Mouse (Mus musculus) brain, adult 2 months (tissue): Measurements from ENCODE around the gene Olfr155.
A peak's percentile ranks its signal among the peaks of the same experiment; 100 is the strongest.

Source experiments
- DNase-seq: peaks from one replicate; pipeline ENCODE4 v3.0.0; 2011; ENCODE audit warnings: low read depth, low spot score

Olfr155 gene

GRCm38 (mm10) chr4:43851265-43851664 is at the start of gene Olfr155:
Gene Olfr155, plus strand, starts transcription at chr4:43851565.
- no peak for DNase-seq

- DNase-seq = peak; percentile 33
Observed at GRCm38 (mm10) chr4:43822896-43823550, 28.3 kb upstream of the Olfr155 start.

GRCm38 (mm10) chr4:43823845-43824337 is 27.5 kb upstream of the Olfr155 start, which contains the start of gene Olfr156:
Gene Olfr156, minus strand, starts transcription at chr4:43823895.
- peak; percentile 38 for DNase-seq

DNA sequence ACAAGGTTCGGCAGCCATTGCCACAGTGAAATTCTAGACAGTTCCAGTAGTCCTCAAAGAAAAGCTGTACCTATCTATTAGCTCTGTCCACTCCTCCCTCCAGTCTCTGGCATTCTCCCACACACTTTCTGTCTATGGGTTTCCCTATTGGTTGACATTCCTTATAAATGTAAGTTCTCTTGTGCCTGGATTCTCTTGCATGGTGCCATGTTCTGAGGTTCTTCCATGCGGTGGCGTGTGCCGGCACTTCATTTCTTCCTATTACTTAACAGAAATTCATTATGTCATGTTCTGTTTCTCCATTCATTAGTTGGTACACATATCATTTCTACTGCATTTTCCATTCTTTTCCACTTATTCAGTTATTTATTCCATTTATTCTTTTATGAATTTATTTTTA is 22.6 kb upstream of the Olfr155 start:
- DNase-seq = no peak

DNA sequence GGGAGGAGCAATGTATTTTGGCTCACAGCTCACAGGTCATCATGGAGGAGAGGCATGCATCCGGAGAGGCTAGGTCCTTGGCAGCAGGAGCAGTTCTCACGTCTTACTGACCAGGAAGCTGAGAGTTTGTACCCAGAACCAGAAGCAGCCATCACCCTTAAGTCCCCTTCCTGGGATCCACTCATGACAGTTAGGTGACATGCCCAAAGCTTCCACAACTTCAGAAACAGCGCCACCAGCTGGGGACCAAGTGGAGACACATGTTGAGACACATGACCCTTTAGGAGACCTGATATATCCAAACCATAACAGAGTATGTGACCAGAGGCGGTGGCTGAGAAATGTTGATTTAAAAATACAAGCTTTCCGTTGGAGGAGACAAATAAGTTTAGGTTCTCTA is 19.3 kb upstream of the Olfr155 start:
- no peak for DNase-seq

DNA sequence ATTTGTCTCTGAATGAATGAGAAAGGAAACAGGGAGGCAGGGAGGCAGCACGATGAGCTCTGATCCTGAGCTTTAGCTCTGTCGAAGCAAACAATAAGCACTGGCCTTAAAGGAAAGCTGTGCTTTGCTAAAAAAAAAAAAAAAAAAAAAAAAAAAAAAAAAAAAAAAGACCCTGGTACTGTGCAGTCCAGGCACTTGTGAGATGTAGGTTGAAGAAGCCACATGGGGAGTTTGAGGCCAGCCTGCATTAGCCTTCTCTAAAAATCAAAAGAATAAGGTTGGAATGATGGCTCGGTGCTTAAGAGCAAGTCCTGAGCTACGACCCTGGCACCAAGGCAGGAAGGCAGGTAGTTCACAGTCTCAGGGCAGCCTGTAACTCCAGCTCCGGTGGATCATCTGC is 17.6 kb upstream of the Olfr155 start:
- DNase-seq = no peak

GRCm38 (mm10) chr4:43834749-43835148 is 16.6 kb upstream of the Olfr155 start:
- no peak for DNase-seq

DNA sequence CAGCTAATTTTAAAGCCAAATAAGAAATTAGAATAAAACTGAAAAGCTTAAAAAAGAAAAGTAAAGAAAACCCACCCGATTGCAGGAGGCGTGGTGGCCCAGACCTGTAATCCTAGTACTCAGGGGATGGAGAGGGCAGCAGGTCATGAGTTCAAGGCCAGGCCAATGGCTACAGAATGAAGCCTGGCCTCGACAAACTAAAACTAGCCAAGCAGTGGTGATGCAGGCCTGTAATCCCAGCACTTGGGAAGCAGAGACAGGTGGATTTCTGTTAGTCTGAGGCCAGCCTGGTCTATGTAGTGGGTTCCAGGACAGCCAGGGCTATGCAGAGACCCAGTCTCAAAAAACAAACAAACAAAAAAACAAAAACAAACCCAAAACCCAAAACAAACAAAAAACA is 13.0 kb upstream of the Olfr155 start:
- no peak for DNase-seq

DNA sequence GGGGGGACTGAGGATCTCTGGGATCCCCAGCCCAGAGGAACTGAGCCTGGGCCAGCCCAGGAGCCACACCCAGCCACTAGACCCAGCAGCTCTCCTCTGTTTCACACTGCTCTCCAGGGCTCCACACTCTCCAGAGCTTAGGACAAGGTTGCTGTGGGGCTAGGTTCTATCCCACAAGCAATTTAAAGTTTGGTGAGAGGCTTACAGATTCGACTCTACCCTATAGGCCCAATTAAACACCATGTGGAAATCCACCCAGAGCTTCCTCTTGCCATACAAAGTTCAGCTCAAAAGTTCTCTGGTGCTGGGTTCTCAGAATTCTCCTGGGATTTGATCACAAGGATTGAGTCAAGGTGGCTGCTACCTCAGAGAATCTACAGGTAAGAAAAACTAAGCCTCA is 11.3 kb upstream of the Olfr155 start, which contains the start of gene Olfr157:
TSS of gene Olfr157 (minus strand) at position 101 of the 400 bp plus-strand sequence.
- DNase-seq = no peak

- DNase-seq = no peak
Observed at GRCm38 (mm10) chr4:43854101-43854500, 2.7 kb downstream of the Olfr155 start.

GRCm38 (mm10) chr4:43859886-43860285 is 8.5 kb downstream of the Olfr155 start:
- no peak for DNase-seq

DNA sequence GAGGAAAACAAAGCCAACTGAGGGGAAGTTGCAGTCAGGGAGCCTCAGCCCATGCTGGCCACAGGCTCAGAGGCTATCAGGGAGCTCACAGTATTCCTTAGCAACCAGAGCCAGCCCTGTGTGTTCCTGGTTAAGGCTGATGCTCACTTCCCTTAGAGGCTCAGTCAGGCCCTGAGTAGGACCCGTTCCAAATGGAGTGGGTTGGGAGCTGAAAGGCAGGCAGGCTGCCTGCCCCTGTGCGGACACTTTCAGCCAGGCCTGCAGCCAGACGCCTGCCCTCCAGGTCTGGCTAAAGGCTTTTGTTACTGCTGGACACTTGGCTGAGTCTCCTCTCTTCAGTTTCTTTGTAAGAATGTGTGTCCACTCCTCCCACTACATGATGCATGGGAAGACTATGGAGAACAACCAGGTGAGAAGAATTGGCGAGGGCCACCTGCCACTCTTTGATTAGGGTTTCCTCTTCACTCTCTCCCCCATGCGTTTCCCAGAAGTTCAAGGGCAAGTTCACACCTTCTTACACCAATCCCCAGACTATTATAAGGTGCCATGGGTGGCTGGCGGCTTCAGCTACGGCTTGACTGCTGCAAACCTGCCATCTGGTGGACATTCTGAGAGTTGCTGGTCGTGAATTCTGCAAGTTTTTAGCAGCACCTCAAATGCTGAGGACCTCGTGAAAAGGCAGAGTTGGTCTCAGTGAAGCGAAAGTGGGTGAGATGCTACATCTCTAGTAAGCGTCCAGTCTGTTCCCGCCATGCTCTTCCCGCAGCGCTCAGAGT is 9.6 kb downstream of the Olfr155 start:
- peak; percentile 87 for DNase-seq

GRCm38 (mm10) chr4:43863298-43863697 is 11.9 kb downstream of the Olfr155 start:
- DNase-seq = no peak

DNA sequence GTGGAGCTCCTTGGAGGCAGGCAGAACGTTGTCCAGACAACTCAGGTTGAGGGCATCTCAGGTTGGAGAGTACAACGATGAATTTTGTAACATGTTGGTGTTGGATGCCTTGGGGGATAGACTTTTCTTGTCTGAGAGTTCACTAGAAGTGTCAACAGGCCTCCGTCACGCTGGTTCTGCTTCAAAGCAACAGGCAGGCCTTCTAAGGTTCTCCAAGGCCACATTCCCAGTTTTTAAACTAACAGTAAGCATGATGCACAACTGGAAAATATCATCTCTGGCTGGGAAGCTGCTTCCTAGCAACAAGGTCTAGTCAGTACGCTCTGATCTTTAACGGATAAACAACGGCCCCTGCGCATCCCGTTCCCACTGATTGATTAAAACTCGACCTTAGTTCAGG is 18.5 kb downstream of the Olfr155 start:
- no peak for DNase-seq

DNA sequence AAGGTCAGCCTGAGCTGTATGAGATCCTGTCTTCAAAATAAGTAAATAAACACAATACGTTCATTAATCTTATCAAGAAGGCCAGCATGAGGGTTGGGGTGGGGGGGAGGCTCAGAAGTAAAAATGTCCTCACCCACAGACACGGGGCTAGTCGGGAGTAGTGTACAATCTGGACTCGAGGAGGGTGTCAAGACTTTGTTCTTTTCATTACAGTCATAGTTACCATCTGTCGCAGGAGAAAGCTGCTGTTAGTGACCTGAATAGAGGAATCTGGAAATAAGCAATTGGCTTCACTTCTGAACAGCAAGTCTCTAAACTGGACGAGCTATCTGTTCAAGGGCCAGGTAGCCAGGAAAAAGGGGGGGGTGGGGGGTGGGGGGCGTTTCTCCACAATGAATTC is 23.1 kb downstream of the Olfr155 start:
- DNase-seq = peak; percentile 31

DNA sequence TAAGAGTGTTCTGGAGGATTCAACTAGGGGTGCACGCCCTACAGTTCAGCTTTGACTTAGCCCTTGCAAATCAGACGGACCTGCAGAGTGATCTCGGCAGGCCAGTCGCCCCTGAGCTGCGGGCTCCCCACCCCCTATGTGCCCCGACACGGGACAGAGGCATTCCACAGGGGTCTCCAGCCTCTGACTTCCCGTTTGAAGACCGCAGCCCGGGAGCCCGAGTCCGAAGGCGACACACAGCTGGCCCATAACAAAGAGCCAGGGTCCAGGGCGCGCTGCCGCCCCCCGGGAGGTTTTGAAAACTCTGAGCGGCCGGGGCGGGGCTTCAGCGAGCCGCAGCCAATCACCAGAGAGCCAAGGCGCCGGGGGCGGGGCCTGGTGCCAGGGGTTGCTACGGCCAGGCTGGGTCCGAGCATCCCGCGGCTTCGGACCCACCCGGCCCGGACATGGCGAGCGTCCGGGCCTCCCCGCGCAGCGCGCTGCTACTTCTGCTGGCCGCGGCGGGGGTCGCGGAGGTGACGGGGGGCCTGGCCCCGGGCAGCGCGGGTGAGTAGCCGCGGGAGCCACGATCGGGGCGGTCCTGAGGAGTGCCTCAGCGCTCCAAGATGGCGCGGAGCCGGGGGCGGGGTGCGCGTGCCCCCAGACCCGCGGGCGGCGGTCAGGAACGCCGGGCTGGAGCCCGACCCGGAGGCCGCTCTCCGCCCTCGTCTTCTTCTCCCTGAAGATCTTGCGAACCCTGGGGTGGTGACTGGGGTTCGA is 24.0 kb downstream of the Olfr155 start, which contains the start of gene Reck:
TSS of gene Reck (plus strand) at position 371 of the 759 bp plus-strand sequence.
- DNase-seq = peak; percentile 73

DNA sequence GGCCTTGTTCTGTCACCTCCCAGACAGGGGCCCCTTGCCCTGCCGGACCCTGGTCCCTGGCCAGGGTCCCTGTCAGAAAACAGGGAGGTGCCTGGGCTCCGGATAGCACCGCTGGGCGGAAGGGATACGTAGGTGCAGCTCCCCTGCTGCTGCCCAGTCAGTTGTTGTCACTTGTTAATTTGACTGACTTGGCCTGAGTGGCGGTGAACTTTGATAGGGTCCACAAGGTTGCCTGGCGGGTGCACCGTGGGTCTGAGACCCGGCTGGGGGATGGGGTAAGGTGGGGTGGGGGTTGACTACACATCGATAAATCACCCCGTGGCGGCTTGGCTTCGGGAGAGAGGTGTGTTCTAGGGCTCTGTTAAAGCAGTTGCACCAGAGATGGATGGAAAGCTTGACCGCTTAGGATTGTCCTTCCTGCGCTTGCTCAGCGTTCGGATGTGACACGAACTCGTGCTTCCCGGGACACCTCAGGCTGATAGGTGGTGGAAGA is 24.6 kb downstream of the Olfr155 start:
- peak; percentile 43 for DNase-seq

DNA sequence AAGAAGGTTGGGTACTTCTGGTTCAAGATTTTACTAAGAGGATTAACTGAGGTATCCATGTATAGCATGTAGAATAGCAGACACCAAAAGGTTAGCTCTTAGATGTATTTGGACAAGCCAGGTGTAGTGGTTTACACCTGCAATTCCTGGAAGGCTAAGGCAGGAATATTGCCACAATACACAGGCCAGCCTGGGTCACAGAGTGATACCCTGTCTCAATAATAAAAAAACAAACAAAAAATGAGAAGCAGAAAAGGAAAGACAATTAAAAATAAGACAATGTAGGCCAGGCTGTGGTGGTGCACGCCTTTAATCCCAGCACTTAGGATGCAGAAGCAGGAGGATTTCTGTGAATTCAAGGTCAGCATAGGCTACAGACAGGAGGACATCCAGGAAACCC is 25.9 kb downstream of the Olfr155 start:
- no peak for DNase-seq

DNA sequence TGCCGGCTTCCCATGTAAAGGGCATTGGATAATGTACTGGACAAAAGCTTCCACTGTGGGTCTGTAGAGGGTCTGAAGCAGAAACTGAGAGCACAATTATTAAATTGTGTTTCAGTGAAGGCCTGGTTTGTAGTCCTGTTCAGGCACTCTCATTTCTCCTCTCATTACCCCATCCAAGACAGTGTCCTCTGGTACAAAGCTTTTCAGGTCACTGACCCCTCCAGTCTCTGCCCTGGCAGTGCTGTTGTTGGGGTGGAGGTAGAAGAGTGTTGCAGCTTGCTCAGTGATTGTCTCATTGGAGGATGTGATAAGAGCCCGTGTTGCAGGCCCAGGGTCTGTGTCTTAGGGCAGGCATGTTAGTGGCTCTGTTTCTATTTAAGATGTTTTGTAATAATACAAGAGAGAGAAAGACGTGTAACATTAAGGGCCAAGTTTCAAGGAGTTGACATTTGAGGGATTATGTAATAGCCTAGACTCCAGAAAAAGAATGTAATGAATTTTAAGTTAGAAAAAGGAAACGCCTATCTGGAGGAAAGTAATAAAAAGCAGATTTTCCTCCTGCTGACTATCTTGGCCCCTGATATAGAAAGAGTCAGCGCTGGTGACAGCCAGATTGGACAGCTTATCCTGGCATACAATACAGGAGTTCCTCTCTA is 26.9 kb downstream of the Olfr155 start:
- DNase-seq = no peak

DNA sequence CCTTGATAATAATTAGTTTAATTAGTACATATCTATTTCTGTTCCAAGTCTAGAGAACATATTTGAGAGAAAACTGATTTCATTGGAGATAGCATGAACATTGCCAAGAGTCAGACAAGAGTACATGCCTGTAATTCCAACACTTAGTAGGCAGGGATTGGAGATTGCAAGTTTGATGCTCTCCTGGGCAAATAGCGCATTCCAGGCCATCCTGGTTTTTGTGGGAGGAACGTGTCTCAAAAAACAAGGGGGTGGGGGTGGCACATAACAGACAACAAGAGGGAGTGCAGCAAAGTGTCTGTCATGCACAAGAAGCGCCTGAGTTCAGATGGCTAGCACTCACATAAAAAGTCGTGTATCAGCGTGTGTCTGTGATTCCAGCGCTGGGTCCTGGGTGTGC is 28.2 kb downstream of the Olfr155 start:
- DNase-seq = no peak

DNA sequence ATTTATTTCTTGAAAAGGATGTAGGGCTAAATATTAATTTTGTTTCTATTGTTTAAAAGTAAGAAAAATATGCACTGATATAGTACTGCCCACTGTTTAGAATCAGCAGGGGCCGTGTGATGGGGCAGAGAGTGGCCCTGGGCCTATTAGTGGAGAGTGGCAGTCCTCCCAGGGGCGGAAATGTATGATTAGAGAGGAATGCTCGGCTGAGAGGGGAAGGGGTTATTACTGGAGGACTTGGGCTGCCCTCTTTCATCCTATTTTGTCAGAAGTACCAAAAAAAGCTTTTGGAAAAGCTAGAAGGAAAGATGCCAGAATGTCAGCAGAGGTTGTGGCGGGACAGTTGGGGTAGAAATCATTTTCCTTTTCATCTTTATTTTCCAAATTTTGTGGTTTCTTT is 32.8 kb downstream of the Olfr155 start:
- DNase-seq = no peak
